Mouse (Mus musculus) liver, postnatal 0 days (tissue): ENCODE data around the gene Hs3st4. TPM values are rescaled to one million over a fixed set of nuclear protein-coding genes. Genes with fewer than 3 reads are reported as not detected.

Source experiments
- ATAC-seq: fragments of 200-750 bp; cut with Nextera tagmentation; 2 replicates; pipeline ENCODE4 v1.8.0; 2017; ENCODE audit warnings: mild to moderate bottlenecking, moderate library complexity
- DNase-seq: peaks from one replicate; pipeline ENCODE4 v3.0.0-alpha.2; 2016
- H3K27ac ChIP-seq: fragments of 300-500 bp; sonication (generic); 2 replicates; pipeline ENCODE4 v1.5.1; 2014; ENCODE audit warnings: antibody characterized with exemption, moderate library complexity, mild to moderate bottlenecking, low read depth
- H3K27me3 ChIP-seq: fragments of 300-500 bp; sonication (generic); 2 replicates; pipeline ENCODE4 v1.6.1; 2014; ENCODE audit warnings: low read length, control low read depth, mixed read lengths; ENCODE audit not compliant: insufficient read depth
- H3K36me3 ChIP-seq: fragments of 300-500 bp; sonication (generic); replicated peaks from 2 replicates; pipeline ENCODE4 v1.6.1; 2014; ENCODE audit warnings: mild to moderate bottlenecking, control low read depth, low read length, moderate library complexity, mixed read lengths; ENCODE audit not compliant: insufficient read depth
- H3K4me1 ChIP-seq: fragments of 300-500 bp; sonication (generic); 2 replicates; pipeline ENCODE4 v1.6.1; 2014; ENCODE audit warnings: antibody characterized with exemption, mild to moderate bottlenecking, control low read depth; ENCODE audit not compliant: insufficient read depth
- H3K4me2 ChIP-seq: fragments of 300-500 bp; sonication (generic); 2 replicates; pipeline ENCODE4 v1.6.1; 2014; ENCODE audit warnings: low read depth, mild to moderate bottlenecking, low read length, moderate library complexity, mixed read lengths
- H3K4me3 ChIP-seq: fragments of 300-500 bp; sonication (generic); 2 replicates; pipeline ENCODE4 v1.5.1; 2014; ENCODE audit warnings: low read depth, low read length
- H3K9ac ChIP-seq: fragments of 300-500 bp; sonication (generic); replicated peaks from 2 replicates; pipeline ENCODE4 v1.6.1; 2014; ENCODE audit warnings: mild to moderate bottlenecking, moderate library complexity
- H3K9me3 ChIP-seq: fragments of 300-500 bp; sonication (generic); 2 replicates; pipeline ENCODE4 v1.6.1; 2016; ENCODE audit warnings: mild to moderate bottlenecking, control low read depth, low read length, mixed read lengths
- CTCF ChIP-seq: sonication (generic); IDR thresholded peaks from 2 replicates; pipeline ENCODE4 v1.5.1; 2016; ENCODE audit warnings: antibody characterized with exemption, low read depth
- EP300 ChIP-seq: IDR thresholded peaks from 2 replicates; pipeline ENCODE4 v1.6.1; 2016; ENCODE audit warnings: antibody characterized with exemption, low read depth, mild to moderate bottlenecking
- WGBS: fragments of 180-500 bp; shearing (Covaris S2); extraction: QIAGEN DNeasy Blood & Tissue Kit; methylation state at CpG from one replicate; pipeline ENCODE4 v1.1.7; 2014; ENCODE audit not compliant: insufficient replicate concordance; 5-methylcytosine and 5-hydroxymethylcytosine counted together
- polyA plus RNA-seq: library from polyadenylated mRNA; unstranded; fragments of >200 nt; fragmentation: Nextera tagmentation; extraction: Ambion mirVana; gene quantifications from 2 replicates; pipeline ENCODE4 v1.2.1, GENCODE M21; 2015

Hs3st4 gene
- polyA plus RNA-seq, 1 experiment from 2014 or later, result not detected

DNA sequence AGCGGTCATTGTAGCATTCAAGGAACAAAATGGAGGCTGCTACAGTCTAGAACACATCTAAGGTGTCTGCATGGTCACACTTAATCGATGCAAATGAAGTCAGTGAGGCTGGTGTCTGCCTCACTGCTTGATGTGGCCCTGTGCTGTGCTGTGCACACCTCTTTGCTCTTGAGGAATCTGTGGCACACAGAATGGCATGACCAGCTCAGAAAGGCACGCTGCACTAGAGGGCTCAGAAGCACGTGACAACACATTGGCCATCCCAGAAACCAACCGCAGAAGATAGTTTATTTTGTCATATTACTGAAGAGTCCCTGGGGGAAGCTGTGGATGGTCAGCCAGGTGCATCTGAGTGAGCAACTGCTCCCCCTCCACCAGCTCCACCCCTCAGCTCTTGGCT is 44.2 kb downstream of the Hs3st4 start:
- H3K4me2 ChIP-seq, result no peak overlapping the region
- WGBS, result 74% methylated on average over 5 of the region's 5 CpGs
- TF ChIP-seq CTCF, result no peak
- H3K9ac ChIP-seq, result no peak overlapping the region
- ATAC-seq, result no peak
- H3K27me3 ChIP-seq, result no peaks in the 10 kb centered on the region
- no peak overlapping the region for H3K4me3 ChIP-seq
- DNase-seq, result no peak
- no peaks in the 10 kb centered on the region for H3K4me1 ChIP-seq
- peaks cover 3% of the 10 kb centered on the region; the same call in 1 of the 2 replicates for H3K9me3 ChIP-seq
- no peak overlapping the region for H3K27ac ChIP-seq
- no peaks in the 10 kb centered on the region for H3K36me3 ChIP-seq

DNA sequence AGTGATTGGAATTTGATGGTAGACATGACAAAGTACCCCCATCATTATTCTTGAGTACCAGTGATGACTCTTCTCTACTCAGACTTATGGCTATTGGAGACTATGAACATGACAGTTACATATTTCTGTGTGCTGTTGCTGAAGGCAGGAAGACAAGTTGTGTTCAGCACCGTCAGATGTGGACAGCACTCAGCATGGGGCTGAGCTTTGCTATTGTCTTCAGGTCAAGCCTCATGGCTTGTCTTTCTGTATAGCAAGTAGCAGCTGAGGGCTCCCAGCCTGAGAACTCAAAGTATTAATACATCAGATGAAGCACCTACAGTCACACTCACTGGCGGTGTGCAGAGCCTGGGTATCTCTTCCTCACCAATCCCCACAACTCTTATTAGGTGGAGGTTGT is 49.6 kb downstream of the Hs3st4 start:
- H3K36me3 ChIP-seq, result no peaks in the 10 kb centered on the region
- peaks cover 3% of the 10 kb centered on the region; the same call in 1 of the 2 replicates for H3K9me3 ChIP-seq
- H3K9ac ChIP-seq, result no peak overlapping the region
- no peak for TF ChIP-seq EP300
- TF ChIP-seq CTCF, result no peak
- WGBS, result 37% methylated on average over 2 of the region's 2 CpGs
- DNase-seq, result no peak
- ATAC-seq, result no peak
- no peak overlapping the region for H3K4me3 ChIP-seq
- no peaks in the 10 kb centered on the region for H3K4me1 ChIP-seq
- H3K4me2 ChIP-seq, result no peak overlapping the region
- no peaks in the 10 kb centered on the region for H3K27me3 ChIP-seq
- no peak overlapping the region for H3K27ac ChIP-seq

GRCm38 (mm10) chr7:124033332-124033731 is 50.7 kb downstream of the Hs3st4 start:
- no peak for ATAC-seq

DNA sequence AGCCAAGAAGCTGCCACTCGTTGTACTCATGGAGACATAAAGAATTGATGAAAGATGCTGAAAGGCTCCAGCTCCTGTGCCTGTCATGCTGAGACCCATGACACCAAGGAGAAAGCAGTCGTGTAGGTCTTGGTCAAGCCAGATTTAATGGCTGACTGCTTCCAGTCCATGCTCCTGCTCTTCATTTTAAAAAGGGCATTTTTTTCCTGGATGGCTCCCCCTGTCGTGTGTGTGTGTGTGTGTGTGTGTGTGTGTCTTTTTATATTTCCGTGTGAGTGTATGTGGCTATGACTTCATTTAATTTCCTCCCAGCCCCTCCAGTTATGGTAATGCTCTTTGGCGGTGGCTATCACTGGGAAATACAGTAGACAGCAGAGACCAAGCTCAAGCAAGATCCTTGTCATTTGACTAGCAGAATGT is 54.6 kb downstream of the Hs3st4 start:
- DNase-seq (no peak), ATAC-seq (no peak)
- H3K27ac ChIP-seq, result no peak overlapping the region
- H3K4me2 ChIP-seq, result no peak overlapping the region
- H3K9ac ChIP-seq, result no peak overlapping the region
- H3K4me1 ChIP-seq, result no peaks in the 10 kb centered on the region
- no peaks in the 10 kb centered on the region for H3K27me3 ChIP-seq
- no peaks in the 10 kb centered on the region for H3K36me3 ChIP-seq
- no peak overlapping the region for H3K4me3 ChIP-seq
- 65% methylated on average over 5 of the region's 5 CpGs for WGBS
- TF ChIP-seq EP300, result no peak
- no peaks in the 10 kb centered on the region for H3K9me3 ChIP-seq

More at GRCm38 (mm10) chr7:124033332-124033731, 50.7 kb downstream of the Hs3st4 start:
- DNase-seq, result no peak
- H3K27me3 ChIP-seq, result no peaks in the 10 kb centered on the region
- H3K4me1 ChIP-seq, result no peaks in the 10 kb centered on the region
- TF ChIP-seq CTCF, result no peak
- no peak for TF ChIP-seq EP300
- H3K9me3 ChIP-seq, result peaks cover 3% of the 10 kb centered on the region; the same call in 1 of the 2 replicates
- no peak overlapping the region for H3K4me3 ChIP-seq
- no peaks in the 10 kb centered on the region for H3K36me3 ChIP-seq
- 50% methylated on average over 2 of the region's 2 CpGs for WGBS
- no peak overlapping the region for H3K9ac ChIP-seq
- H3K27ac ChIP-seq, result no peak overlapping the region
- H3K4me2 ChIP-seq, result no peak overlapping the region

DNA sequence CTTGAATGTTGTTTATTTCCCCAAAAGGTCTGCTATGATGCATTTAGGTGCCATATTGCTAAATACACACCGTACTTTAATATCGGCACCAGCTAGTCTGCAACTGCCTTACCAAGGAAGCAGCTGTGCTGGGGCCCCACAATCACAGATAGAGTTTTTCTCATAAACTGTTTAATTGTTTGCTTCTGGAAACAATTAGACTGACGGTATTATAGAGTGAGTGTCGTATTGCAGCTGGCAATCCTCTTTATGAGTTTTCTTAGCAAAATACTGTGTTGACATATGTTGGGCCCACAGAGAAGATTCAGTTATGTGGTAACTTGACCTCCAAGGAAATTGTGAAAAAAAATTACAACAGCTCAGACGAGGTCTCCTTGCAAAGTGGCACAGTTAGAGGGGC is 56.5 kb downstream of the Hs3st4 start:
- H3K4me2 ChIP-seq, result no peak overlapping the region

GRCm38 (mm10) chr7:124047382-124047781 is 64.7 kb downstream of the Hs3st4 start:
- H3K36me3 ChIP-seq, result no peaks in the 10 kb centered on the region

More for the DNA sequence above, 56.5 kb downstream of the Hs3st4 start:
- WGBS, result 69% methylated on average over 5 of the region's 5 CpGs
- Histone ChIP-seq H3K9me3 (no peaks in the 10 kb centered on the region), H3K27ac (no peak overlapping the region), H3K4me1 (no peaks in the 10 kb centered on the region), H3K9ac (no peak overlapping the region), H3K27me3 (no peaks in the 10 kb centered on the region), H3K36me3 (no peaks in the 10 kb centered on the region), H3K4me3 (no peak overlapping the region)
- TF ChIP-seq EP300 (no peak), CTCF (no peak)
- DNase-seq (no peak), ATAC-seq (no peak)

GRCm38 (mm10) chr7:124048971-124049370 is 66.3 kb downstream of the Hs3st4 start:
- Histone ChIP-seq H3K9me3 (no peaks in the 10 kb centered on the region), H3K4me1 (no peaks in the 10 kb centered on the region), H3K4me3 (no peak overlapping the region), H3K27ac (no peak overlapping the region), H3K9ac (no peak overlapping the region), H3K27me3 (no peaks in the 10 kb centered on the region), H3K4me2 (no peak overlapping the region), H3K36me3 (no peaks in the 10 kb centered on the region)
- TF ChIP-seq EP300 (no peak), CTCF (no peak)
- no peak for DNase-seq
- ATAC-seq, result no peak
- 63% methylated on average over 1 of the region's 1 CpGs for WGBS

More at GRCm38 (mm10) chr7:124047382-124047781, 64.7 kb downstream of the Hs3st4 start:
- Histone ChIP-seq H3K4me1 (no peaks in the 10 kb centered on the region), H3K9me3 (no peaks in the 10 kb centered on the region), H3K4me2 (no peak overlapping the region), H3K27me3 (no peaks in the 10 kb centered on the region), H3K4me3 (no peak overlapping the region), H3K9ac (no peak overlapping the region), H3K27ac (no peak overlapping the region)
- TF ChIP-seq EP300, result no peak
- TF ChIP-seq CTCF, result no peak
- no peak for DNase-seq
- ATAC-seq, result no peak
